ENCODE assay signal across 7 mouse cellular contexts in genomic region chr17:29093110-29093952, GRCm38 (mm10). TPM values are rescaled to one million over a fixed set of nuclear protein-coding genes. Genes with fewer than 3 reads are reported as not detected.
A peak's percentile ranks its signal among the peaks of the same experiment; 100 is the strongest.
DNase-seq lines count a peak whose midpoint lies in the region; ATAC-seq lines count a peak whose summit lies in the region.

No protein-coding gene starts in this region.

- H3K4me1 ChIP-seq in intestine, embryonic 16.5 days (ENCODE audit: control insufficient read depth, insufficient read depth, low read length): peaks cover 17% of the 10 kb centered on the region
- H3K4me1 ChIP-seq in midbrain, embryonic 11.5 days (ENCODE audit: control insufficient read depth, insufficient read depth, low read length): peaks cover 15% of the 10 kb centered on the region

- peak; percentile 94 for DNase-seq in adrenal gland, postnatal 10 days
- peak; percentile 74 for DNase-seq in embryo, embryonic 11.5 days (ENCODE audit: low read depth, low spot score)
- peak; percentile 86 to 87 for DNase-seq in gastrocnemius, postnatal 36 days
- DNase-seq in left cerebral cortex, postnatal 4 days: peak; percentile 84
- peak; percentile 96 for DNase-seq in midbrain, embryonic 11.5 days (ENCODE audit: low spot score, missing footprints)
- peak; percentile 68 for DNase-seq in skeletal muscle tissue, adult 2 months (ENCODE audit: low read depth, low spot score)

- WGBS in intestine, embryonic 16.5 days: 6% methylated on average over 36 of the region's 36 CpGs
- 9% methylated on average over 36 of the region's 36 CpGs for WGBS in midbrain, embryonic 11.5 days

- peak overlapping the region; percentile 73 for H3K4me3 ChIP-seq in intestine, embryonic 16.5 days (ENCODE audit: low read length)
- peak overlapping the region; percentile 39 for H3K4me3 ChIP-seq in midbrain, embryonic 11.5 days (ENCODE audit: low read depth, low read length)

- no peaks in the 10 kb centered on the region for H3K36me3 ChIP-seq in intestine, embryonic 16.5 days (ENCODE audit: control insufficient read depth, insufficient read depth, low read length)
- H3K36me3 ChIP-seq in midbrain, embryonic 11.5 days (ENCODE audit: control insufficient read depth, insufficient read depth, low read length): no peaks in the 10 kb centered on the region

- H3K9ac ChIP-seq in intestine, embryonic 16.5 days (ENCODE audit: low read depth, low read length): peak overlapping the region; percentile 84
- H3K9ac ChIP-seq in midbrain, embryonic 11.5 days (ENCODE audit: low read length): peak overlapping the region; percentile 9; the same call in 1 of the 2 replicates

- peak; percentile 88 for ATAC-seq in intestine, embryonic 16.5 days
- ATAC-seq in midbrain, embryonic 11.5 days (ENCODE audit: low FRiP score): peak; percentile 83

- intact Hi-C loops in gastrocnemius, postnatal 36 days (cut with DNase I): no loop called here
- intact Hi-C loops in left cerebral cortex, postnatal 4 days (cut with DNase I): loop anchor here (5.0 kb wide), 1 partner anchor 36 kb away; no protein-coding TSS in a partner anchor

- peak overlapping the region; percentile 68 for H3K4me2 ChIP-seq in intestine, embryonic 16.5 days (ENCODE audit: low read depth, low read length)
- H3K4me2 ChIP-seq in midbrain, embryonic 11.5 days: peak overlapping the region; percentile 59

- H3K27me3 ChIP-seq in intestine, embryonic 16.5 days (replicated peaks; ENCODE audit: control insufficient read depth, insufficient read depth, low read length): no peaks in the 10 kb centered on the region
- peaks cover 25% of the 10 kb centered on the region for H3K27me3 ChIP-seq in midbrain, embryonic 11.5 days (ENCODE audit: control insufficient read depth, insufficient read depth, low read length)

- H3K27ac ChIP-seq in intestine, embryonic 16.5 days (ENCODE audit: low read length): peak overlapping the region; percentile 76
- H3K27ac ChIP-seq in midbrain, embryonic 11.5 days (ENCODE audit: low read depth, low read length): no peak overlapping the region

- H3K9me3 ChIP-seq in intestine, embryonic 16.5 days (ENCODE audit: control insufficient read depth, low read length): no peaks in the 10 kb centered on the region
- no peaks in the 10 kb centered on the region for H3K9me3 ChIP-seq in midbrain, embryonic 11.5 days (ENCODE audit: control insufficient read depth, low read length)

RNA-seq across cellular contexts. Expression of gene Cdkn1a, which starts 2.6 kb away (rescaled TPM):
- total RNA-seq in adrenal gland, postnatal 10 days (2021): 100 to 1,000 TPM in 1 of 2 experiments, 10 to 100 TPM in 1; 46.6 to 201 TPM
- 10 to 100 TPM; 17.6 to 27.2 TPM for total RNA-seq in gastrocnemius, postnatal 36 days (2021)
- polyA plus RNA-seq in intestine, embryonic 16.5 days (2015; fragmentation: Nextera tagmentation; extraction: Ambion mirVana): 107 and 114 TPM in 2 replicates
- total RNA-seq in left cerebral cortex, postnatal 4 days (2021): 10 to 100 TPM; 29.6 to 34.4 TPM
- polyA plus RNA-seq in midbrain, embryonic 11.5 days (2014; fragmentation: Nextera tagmentation; extraction: Ambion mirVana): 16.1 and 17.4 TPM in 2 replicates

RNA-seq across cellular contexts. Expression of gene Rab44, which starts 20.6 kb away (rescaled TPM):
- 1 to 10 TPM in 1 of 2 experiments, under 1 TPM in 1; 0.66 to 1.4 TPM for total RNA-seq in adrenal gland, postnatal 10 days (2021)
- total RNA-seq in gastrocnemius, postnatal 36 days (2021): under 1 TPM; 0.44 to 0.59 TPM
- 0.34 and 0.70 TPM in 2 replicates for polyA plus RNA-seq in intestine, embryonic 16.5 days (2015; fragmentation: Nextera tagmentation; extraction: Ambion mirVana)
- 1 to 10 TPM in 1 of 2 experiments, under 1 TPM in 1; 0.54 to 1.0 TPM for total RNA-seq in left cerebral cortex, postnatal 4 days (2021)
- 0.22 and 0.44 TPM in 2 replicates for polyA plus RNA-seq in midbrain, embryonic 11.5 days (2014; fragmentation: Nextera tagmentation; extraction: Ambion mirVana)
